Mouse (Mus musculus): ENCODE measurements around the gene Sbk2. TPM values are rescaled to one million over a fixed set of nuclear protein-coding genes. Genes with fewer than 3 reads are reported as not detected.
A peak's percentile ranks its signal among the peaks of the same experiment; 100 is the strongest.
"Not testable (repeated sequence)": the region's sequence is repeated elsewhere in the genome, so short reads cannot be mapped to it uniquely, and the experiment has no call there.

Sbk2 gene
- 0.22 and 0.27 TPM in 2 replicates for polyA plus RNA-seq (2012; rRNA removed)

- DNase-seq (ENCODE audit: extremely low spot score in 1 of 2, low spot score in 1 of 2) = peak; percentile 20 to 78
These were observed at the start of gene Sbk2 for GRCm38 (mm10) chr7:4964272-4964671. TSS of gene Sbk2 (minus strand) at chr7:4964406.

- DNase-seq (ENCODE audit: extremely low spot score in 1 of 2, low spot score in 1 of 2) = no peak
These were observed 48.7 kb upstream of the Sbk2 start for GRCm38 (mm10) chr7:5012681-5013513.

GRCm38 (mm10) chr7:5008229-5008628 is 44.0 kb upstream of the Sbk2 start:
- no peak for DNase-seq (ENCODE audit: extremely low spot score in 1 of 2, low spot score in 1 of 2)

GRCm38 (mm10) chr7:5002876-5003275 is 38.7 kb upstream of the Sbk2 start:
- not testable (repeated sequence) for DNase-seq (ENCODE audit: extremely low spot score in 1 of 2, low spot score in 1 of 2)

GRCm38 (mm10) chr7:4999876-5000275 is 35.7 kb upstream of the Sbk2 start:
- DNase-seq (ENCODE audit: extremely low spot score in 1 of 2, low spot score in 1 of 2) = no peak

GRCm38 (mm10) chr7:4996934-4997333 is 32.7 kb upstream of the Sbk2 start:
- no peak for DNase-seq (ENCODE audit: extremely low spot score in 1 of 2, low spot score in 1 of 2)

GRCm38 (mm10) chr7:4996003-4996895 is 32.0 kb upstream of the Sbk2 start, which contains the start of gene Zfp579:
TSS of gene Zfp579 (minus strand) at chr7:4996158.
- DNase-seq (ENCODE audit: extremely low spot score in 1 of 2, low spot score in 1 of 2) = peak; percentile 79 to 97

- DNase-seq (ENCODE audit: extremely low spot score in 1 of 2, low spot score in 1 of 2) = no peak
These were observed 31.2 kb upstream of the Sbk2 start for GRCm38 (mm10) chr7:4995268-4996002.

GRCm38 (mm10) chr7:4993999-4994788 is 30.0 kb upstream of the Sbk2 start:
- no peak for DNase-seq (ENCODE audit: extremely low spot score in 1 of 2, low spot score in 1 of 2)

- DNase-seq (ENCODE audit: extremely low spot score in 1 of 2, low spot score in 1 of 2) = no peak
These were observed 29.3 kb upstream of the Sbk2 start for GRCm38 (mm10) chr7:4993347-4993998.

GRCm38 (mm10) chr7:4988250-4988649 is 24.0 kb upstream of the Sbk2 start:
- no peak for DNase-seq (ENCODE audit: extremely low spot score in 1 of 2, low spot score in 1 of 2)

- DNase-seq (ENCODE audit: extremely low spot score in 1 of 2, low spot score in 1 of 2) = no peak
These were observed 12.6 kb upstream of the Sbk2 start for GRCm38 (mm10) chr7:4976832-4977231.

GRCm38 (mm10) chr7:4975455-4975854 is 11.2 kb upstream of the Sbk2 start:
- DNase-seq (ENCODE audit: extremely low spot score in 1 of 2, low spot score in 1 of 2) = no peak

GRCm38 (mm10) chr7:4972321-4973047 is 8.3 kb upstream of the Sbk2 start:
- DNase-seq (ENCODE audit: extremely low spot score in 1 of 2, low spot score in 1 of 2) = no peak

GRCm38 (mm10) chr7:4971710-4972109 is 7.5 kb upstream of the Sbk2 start:
- DNase-seq (ENCODE audit: extremely low spot score in 1 of 2, low spot score in 1 of 2) = no peak

- DNase-seq (ENCODE audit: extremely low spot score in 1 of 2, low spot score in 1 of 2) = no peak
These were observed 6.9 kb upstream of the Sbk2 start, which contains the start of gene Sbk3 for GRCm38 (mm10) chr7:4971068-4971467. TSS of gene Sbk3 (minus strand) at chr7:4971168.

GRCm38 (mm10) chr7:4964988-4965387 is 782 bp upstream of the Sbk2 start:
- no peak for DNase-seq (ENCODE audit: extremely low spot score in 1 of 2, low spot score in 1 of 2)

GRCm38 (mm10) chr7:4963527-4963926 is 679 bp downstream of the Sbk2 start:
- no peak for DNase-seq (ENCODE audit: extremely low spot score in 1 of 2, low spot score in 1 of 2)

- no peak for DNase-seq (ENCODE audit: extremely low spot score in 1 of 2, low spot score in 1 of 2)
These were observed 6.8 kb downstream of the Sbk2 start for GRCm38 (mm10) chr7:4957361-4957760.
